Mouse (Mus musculus) heart, embryonic 11.5 days (tissue): ENCODE measurements around the gene Farp1. TPM values are rescaled to one million over a fixed set of nuclear protein-coding genes. Genes with fewer than 3 reads are reported as not detected.

Source experiments
- ATAC-seq: fragments of 200-750 bp; cut with Nextera tagmentation; replicated peaks from 2 replicates; pipeline ENCODE4 v1.8.0; 2017; ENCODE audit warnings: moderate library complexity; ENCODE audit not compliant: insufficient number of reproducible peaks, low FRiP score, low TSS enrichment
- H3K27ac ChIP-seq: fragments of 300-500 bp; sonication (generic); 2 replicates; pipeline ENCODE4 v1.5.1; 2014; ENCODE audit warnings: mild to moderate bottlenecking, low read depth, low read length
- H3K27me3 ChIP-seq: fragments of 300-500 bp; sonication (generic); 2 replicates; pipeline ENCODE4 v1.6.1; 2014; ENCODE audit warnings: mild to moderate bottlenecking, low read length, mixed read lengths; ENCODE audit not compliant: control insufficient read depth, insufficient read depth
- H3K36me3 ChIP-seq: fragments of 300-500 bp; sonication (generic); 2 replicates; pipeline ENCODE4 v1.6.1; 2014; ENCODE audit warnings: mild to moderate bottlenecking, low read length, moderate library complexity, mixed read lengths; ENCODE audit not compliant: control insufficient read depth, insufficient read depth
- H3K4me1 ChIP-seq: fragments of 300-500 bp; sonication (generic); 2 replicates; pipeline ENCODE4 v1.6.1; 2014; ENCODE audit warnings: low read length; ENCODE audit not compliant: control insufficient read depth, insufficient read depth
- H3K4me2 ChIP-seq: fragments of 300-500 bp; sonication (generic); 2 replicates; pipeline ENCODE4 v1.6.1; 2014; ENCODE audit warnings: mild to moderate bottlenecking, moderate library complexity
- H3K4me3 ChIP-seq: fragments of 300-500 bp; sonication (generic); 2 replicates; pipeline ENCODE4 v1.5.1; 2014; ENCODE audit warnings: low read depth, low read length
- H3K9ac ChIP-seq: fragments of 300-500 bp; sonication (generic); 2 replicates; pipeline ENCODE4 v1.6.1; 2014; ENCODE audit warnings: mild to moderate bottlenecking, low read depth, low read length, moderate library complexity
- H3K9me3 ChIP-seq: fragments of 300-500 bp; sonication (generic); replicated peaks from 2 replicates; pipeline ENCODE4 v1.6.1; 2016; ENCODE audit warnings: low read length; ENCODE audit not compliant: control insufficient read depth
- WGBS: fragments of 180-500 bp; shearing (Covaris S2); extraction: QIAGEN DNeasy Blood & Tissue Kit; methylation state at CpG from one replicate; pipeline ENCODE4 v1.1.7; 2014; ENCODE audit not compliant: insufficient replicate concordance; 5-methylcytosine and 5-hydroxymethylcytosine counted together
- polyA plus RNA-seq: library from polyadenylated mRNA; unstranded; fragments of >200 nt; fragmentation: Nextera tagmentation; extraction: Ambion mirVana; gene quantifications from 2 replicates; pipeline ENCODE4 v1.2.1, GENCODE M21; 2014

Gene Farp1
- polyA plus RNA-seq, 1 experiment from 2014 or later = 28.1 TPM

DNA sequence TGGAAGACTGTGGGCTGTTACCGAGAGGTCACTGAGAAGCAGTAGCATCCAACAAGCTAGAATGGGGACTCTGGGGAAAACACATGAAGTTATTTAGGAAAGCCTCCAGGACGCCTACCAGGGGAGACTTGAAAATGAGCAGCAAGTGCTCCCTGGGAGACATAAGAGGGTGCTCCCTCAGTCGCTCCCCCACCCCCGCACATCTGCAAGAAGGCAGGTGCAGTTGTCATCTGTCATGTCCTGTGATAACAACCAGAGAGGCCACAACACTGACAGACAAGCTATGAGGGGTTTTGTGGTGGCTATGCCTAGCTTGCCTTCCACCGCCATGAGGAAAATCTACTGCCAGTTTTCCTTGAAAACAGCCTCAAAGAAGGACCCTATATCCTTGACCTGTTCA lies 287.1 kb downstream of the Farp1 start:
- Histone ChIP-seq H3K9me3 (0 out of 2 replicates have a peak, but pooled peaks cover 2% of the 10 kb centered on the region), H3K9ac (no peak overlapping the region), H3K36me3 (no peaks in the 10 kb centered on the region), H3K4me1 (peaks cover 55% of the 10 kb centered on the region), H3K4me3 (no peak overlapping the region), H3K27ac (no peak overlapping the region), H3K27me3 (no peaks in the 10 kb centered on the region), H3K4me2 (no peak overlapping the region)
- no peak for ATAC-seq
- WGBS = 66% methylated on average over 5 of the region's 5 CpGs

GRCm38 (mm10) chr14:121322641-121323040 lies 287.6 kb downstream of the Farp1 start:
- WGBS = 60% methylated on average over 7 of the region's 7 CpGs
- 0 out of 2 replicates have a peak, but pooled peaks cover 2% of the 10 kb centered on the region for H3K9me3 ChIP-seq
- H3K36me3 ChIP-seq = no peaks in the 10 kb centered on the region
- H3K9ac ChIP-seq = no peak overlapping the region
- H3K4me3 ChIP-seq = no peak overlapping the region
- no peak overlapping the region for H3K4me2 ChIP-seq
- ATAC-seq = no peak
- peaks cover 56% of the 10 kb centered on the region for H3K4me1 ChIP-seq
- no peaks in the 10 kb centered on the region for H3K27me3 ChIP-seq
- H3K27ac ChIP-seq = no peak overlapping the region

DNA sequence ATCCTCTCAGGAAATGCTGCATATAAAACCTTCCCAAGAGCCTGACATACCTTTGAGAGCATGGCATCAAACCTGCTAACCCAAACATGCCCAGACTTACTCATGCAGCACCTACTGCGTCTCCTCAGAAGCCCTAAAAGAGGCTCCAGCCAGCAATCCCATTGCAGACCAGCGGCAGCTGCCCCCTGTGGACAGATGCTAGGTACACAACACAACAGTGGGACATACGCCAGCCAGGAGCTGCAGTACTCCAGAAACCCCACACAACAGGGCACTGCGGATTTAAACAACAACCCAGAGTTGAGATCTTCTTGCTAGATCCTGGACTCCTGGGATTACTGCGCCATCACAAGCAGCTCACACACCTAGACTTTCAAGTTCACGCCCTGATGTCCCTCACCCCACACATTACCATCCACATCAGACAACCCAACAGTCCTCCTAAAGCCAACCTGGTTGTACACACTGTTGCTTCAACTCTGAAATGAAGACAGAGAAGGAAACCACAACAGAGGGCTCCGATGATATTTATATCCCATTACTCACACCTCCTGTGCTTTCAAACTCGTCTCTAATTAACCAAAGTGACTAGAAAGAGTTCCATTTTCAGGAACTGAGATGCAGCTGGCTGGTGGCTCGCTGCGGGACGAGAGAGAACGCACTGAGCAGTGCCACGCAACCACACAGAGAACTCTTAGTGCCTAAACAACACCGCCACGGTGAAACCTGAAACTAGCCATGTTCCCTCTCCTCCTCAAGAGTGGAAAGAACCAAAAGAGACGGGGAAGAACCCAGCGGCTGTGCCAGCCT lies 289.7 kb downstream of the Farp1 start:
- Histone ChIP-seq H3K9ac (no peak overlapping the region), H3K27ac (no peak overlapping the region), H3K27me3 (no peaks in the 10 kb centered on the region), H3K4me3 (no peak overlapping the region), H3K4me1 (peaks cover 53% of the 10 kb centered on the region), H3K4me2 (no peak overlapping the region), H3K9me3 (no peaks in the 10 kb centered on the region), H3K36me3 (no peaks in the 10 kb centered on the region)
- 80% methylated on average over 17 of the region's 17 CpGs for WGBS
- ATAC-seq = no peak

- Histone ChIP-seq H3K4me3 (no peak overlapping the region), H3K4me2 (no peak overlapping the region), H3K4me1 (peaks cover 55% of the 10 kb centered on the region), H3K9ac (no peak overlapping the region), H3K27ac (no peak overlapping the region), H3K9me3 (no peaks in the 10 kb centered on the region), H3K27me3 (no peaks in the 10 kb centered on the region), H3K36me3 (no peaks in the 10 kb centered on the region)
- 93% methylated on average over 2 of the region's 2 CpGs for WGBS
- no peak for ATAC-seq
Measured at GRCm38 (mm10) chr14:121326432-121326831, 291.4 kb downstream of the Farp1 start.

DNA sequence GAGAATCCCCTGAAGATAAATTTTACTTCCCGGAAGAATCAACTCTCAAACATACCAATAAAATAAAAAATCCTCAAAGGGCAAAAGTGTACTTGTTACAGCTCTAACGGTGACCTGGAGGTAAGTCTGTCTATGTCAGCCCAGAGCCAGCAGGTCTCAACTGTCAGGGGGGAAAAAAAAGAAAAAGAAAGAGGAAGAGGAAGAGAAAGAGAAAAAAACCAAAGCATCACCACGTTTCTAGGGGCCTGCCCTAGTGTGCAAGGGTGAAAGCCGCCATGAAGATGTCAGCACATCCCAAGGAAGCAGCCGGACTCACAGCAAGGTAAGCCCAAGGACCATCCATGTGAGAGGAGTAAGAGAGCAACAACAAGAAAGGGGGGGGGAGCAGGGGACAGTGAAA lies 293.9 kb downstream of the Farp1 start:
- peaks cover 34% of the 10 kb centered on the region for H3K4me1 ChIP-seq
- no peaks in the 10 kb centered on the region for H3K27me3 ChIP-seq
- H3K4me2 ChIP-seq = no peak overlapping the region
- H3K27ac ChIP-seq = no peak overlapping the region
- H3K9ac ChIP-seq = no peak overlapping the region
- no peak overlapping the region for H3K4me3 ChIP-seq
- ATAC-seq = no peak
- H3K36me3 ChIP-seq = no peaks in the 10 kb centered on the region
- 85% methylated on average over 5 of the region's 5 CpGs for WGBS
- H3K9me3 ChIP-seq = no peaks in the 10 kb centered on the region

DNA sequence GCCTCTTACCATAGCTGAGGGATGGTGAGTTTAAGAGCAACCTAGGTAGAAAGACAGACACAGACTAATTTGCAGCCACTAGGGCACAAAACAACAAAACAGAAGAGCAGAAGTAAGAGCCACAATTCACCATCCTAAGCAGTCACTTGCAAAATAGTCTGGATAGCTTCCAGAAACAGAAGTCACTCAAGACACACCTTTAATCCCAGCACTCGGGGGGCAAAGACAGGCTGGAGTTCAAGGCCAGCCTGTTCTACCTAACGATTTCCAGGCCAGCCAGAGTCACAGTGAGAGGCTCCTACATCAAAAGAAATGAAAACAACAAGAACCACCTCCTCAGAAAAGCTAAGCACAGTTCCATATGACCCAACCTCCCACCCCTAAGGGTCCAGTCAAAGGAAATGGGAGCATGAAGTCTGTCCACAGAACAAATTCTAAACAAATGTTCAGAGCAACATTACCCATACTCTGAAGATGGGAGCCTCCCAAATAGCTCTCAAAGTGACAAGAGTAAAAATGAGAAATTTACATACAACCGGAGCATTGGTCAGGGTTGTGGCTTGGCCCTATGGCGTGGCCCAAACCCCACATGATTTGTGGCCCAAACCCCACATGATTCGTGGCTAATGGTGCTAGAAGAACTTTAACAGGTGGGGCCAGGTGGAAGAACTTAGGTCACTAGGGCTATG lies 294.5 kb downstream of the Farp1 start:
- Histone ChIP-seq H3K9ac (no peak overlapping the region), H3K27ac (no peak overlapping the region), H3K4me3 (no peak overlapping the region), H3K27me3 (no peaks in the 10 kb centered on the region), H3K4me2 (no peak overlapping the region), H3K36me3 (no peaks in the 10 kb centered on the region), H3K9me3 (no peaks in the 10 kb centered on the region), H3K4me1 (peaks cover 28% of the 10 kb centered on the region)
- no peak for ATAC-seq
- 72% methylated on average over 5 of the region's 5 CpGs for WGBS

DNA sequence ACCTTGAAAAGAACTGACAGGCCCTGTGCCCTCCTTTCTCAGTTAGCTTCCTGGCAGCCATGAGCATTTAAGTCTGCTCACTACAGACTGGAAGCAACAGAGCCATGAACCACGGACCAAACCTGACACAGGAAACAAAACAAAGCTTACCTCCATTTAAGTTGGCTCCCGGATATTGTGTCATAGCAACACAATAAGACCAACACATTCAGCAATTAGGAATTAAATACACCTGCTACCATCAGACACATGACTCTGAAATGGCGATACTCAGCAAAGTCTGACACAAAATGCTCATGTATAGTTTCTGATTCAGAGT lies 295.0 kb downstream of the Farp1 start:
- H3K36me3 ChIP-seq = no peaks in the 10 kb centered on the region
- H3K27me3 ChIP-seq = no peaks in the 10 kb centered on the region
- ATAC-seq = no peak
- no peak overlapping the region for H3K4me2 ChIP-seq
- H3K4me3 ChIP-seq = no peak overlapping the region
- WGBS = 76% methylated on average over 3 of the region's 3 CpGs
- H3K4me1 ChIP-seq = peaks cover 23% of the 10 kb centered on the region
- no peak overlapping the region for H3K27ac ChIP-seq
- no peaks in the 10 kb centered on the region for H3K9me3 ChIP-seq
- H3K9ac ChIP-seq = no peak overlapping the region
